Mouse (Mus musculus) hindbrain, embryonic 15.5 days (tissue): ENCODE results near the gene Aagab. TPM values are rescaled to one million over a fixed set of nuclear protein-coding genes. Genes with fewer than 3 reads are reported as not detected.
A peak's percentile ranks its signal among the peaks of the same experiment; 100 is the strongest.

Experiments
- ATAC-seq: fragments of 200-750 bp; cut with Nextera tagmentation; 2 replicates; pipeline ENCODE4 v1.8.0; 2017; ENCODE audit warnings: low read depth, moderate number of reproducible peaks, moderate TSS enrichment; ENCODE audit not compliant: low FRiP score
- H3K27ac ChIP-seq: fragments of 300-500 bp; sonication (generic); replicated peaks from 2 replicates; pipeline ENCODE4 v1.5.1; 2015; ENCODE audit warnings: mild to moderate bottlenecking, inconsistent platforms
- H3K27me3 ChIP-seq: fragments of 300-500 bp; sonication (generic); 2 replicates; pipeline ENCODE4 v1.6.1; 2015; ENCODE audit warnings: control low read depth, inconsistent platforms
- H3K36me3 ChIP-seq: fragments of 300-500 bp; sonication (generic); 2 replicates; pipeline ENCODE4 v1.6.1; 2015; ENCODE audit warnings: control low read depth, inconsistent platforms
- H3K4me1 ChIP-seq: fragments of 300-500 bp; sonication (generic); replicated peaks from 2 replicates; pipeline ENCODE4 v1.6.1; 2015; ENCODE audit warnings: control low read depth, inconsistent platforms
- H3K4me2 ChIP-seq: fragments of 300-500 bp; sonication (generic); 2 replicates; pipeline ENCODE4 v1.6.1; 2015; ENCODE audit warnings: moderate library complexity, mild to moderate bottlenecking, inconsistent platforms
- H3K4me3 ChIP-seq: fragments of 300-500 bp; sonication (generic); 2 replicates; pipeline ENCODE4 v1.5.1; 2015; ENCODE audit warnings: mild to moderate bottlenecking, inconsistent platforms
- H3K9ac ChIP-seq: fragments of 300-500 bp; sonication (generic); 2 replicates; pipeline ENCODE4 v1.6.1; 2015; ENCODE audit warnings: inconsistent platforms
- H3K9me3 ChIP-seq: fragments of 300-500 bp; sonication (generic); 2 replicates; pipeline ENCODE4 v1.6.1; 2016; ENCODE audit warnings: control low read depth, inconsistent platforms
- WGBS: fragments of 180-500 bp; shearing (Covaris S2); methylation state at CpG from one replicate; pipeline ENCODE4 v1.1.7; 2015; 5-methylcytosine and 5-hydroxymethylcytosine counted together
- polyA plus RNA-seq: library from polyadenylated mRNA; unstranded; fragments of >200 nt; fragmentation: Nextera tagmentation; extraction: Ambion mirVana; gene quantifications from 2 replicates; pipeline ENCODE4 v1.2.1, GENCODE M21; 2015

The Aagab gene
- polyA plus RNA-seq, 1 experiment from 2014 or later, result 64.0 TPM

- Histone ChIP-seq H3K9ac (no peak overlapping the region), H3K4me2 (no peak overlapping the region), H3K27ac (no peak overlapping the region), H3K4me1 (peaks cover 32% of the 10 kb centered on the region), H3K9me3 (no peaks in the 10 kb centered on the region), H3K36me3 (no peaks in the 10 kb centered on the region), H3K27me3 (no peaks in the 10 kb centered on the region), H3K4me3 (no peak overlapping the region)
- no peak for ATAC-seq
- WGBS, result 69% methylated on average over 8 of the region's 8 CpGs
These were observed 6.8 kb downstream of the Aagab start for GRCm38 (mm10) chr9:63609246-63609645.

GRCm38 (mm10) chr9:63609776-63610175 is 7.3 kb downstream of the Aagab start:
- Histone ChIP-seq H3K4me1 (peaks cover 32% of the 10 kb centered on the region), H3K4me2 (no peak overlapping the region), H3K27me3 (no peaks in the 10 kb centered on the region), H3K9ac (no peak overlapping the region), H3K27ac (no peak overlapping the region), H3K36me3 (no peaks in the 10 kb centered on the region), H3K9me3 (no peaks in the 10 kb centered on the region), H3K4me3 (no peak overlapping the region)
- WGBS, result 94% methylated on average over 2 of the region's 2 CpGs
- no peak for ATAC-seq

DNA sequence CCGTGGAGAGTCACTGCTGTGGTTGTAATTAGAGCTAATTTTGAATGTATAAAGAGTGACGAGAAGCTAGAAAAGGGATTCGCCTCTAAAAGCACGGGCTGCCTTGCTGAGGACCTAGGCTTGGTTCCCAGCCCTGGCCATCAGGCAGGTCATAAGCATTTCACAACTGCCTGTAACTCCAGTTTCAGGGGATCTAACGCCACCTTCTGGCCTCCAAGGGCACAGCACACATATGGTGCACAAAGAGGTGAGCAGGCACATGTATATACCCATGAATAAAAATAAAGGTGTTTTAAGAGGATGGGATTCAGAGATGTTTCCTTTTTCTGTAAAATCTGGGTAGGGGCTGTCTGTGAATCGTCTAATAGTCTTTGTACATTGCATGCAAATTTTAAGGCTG is 7.8 kb downstream of the Aagab start:
- 85% methylated on average over 6 of the region's 6 CpGs for WGBS
- no peak for ATAC-seq
- H3K27ac ChIP-seq, result no peak overlapping the region

DNA sequence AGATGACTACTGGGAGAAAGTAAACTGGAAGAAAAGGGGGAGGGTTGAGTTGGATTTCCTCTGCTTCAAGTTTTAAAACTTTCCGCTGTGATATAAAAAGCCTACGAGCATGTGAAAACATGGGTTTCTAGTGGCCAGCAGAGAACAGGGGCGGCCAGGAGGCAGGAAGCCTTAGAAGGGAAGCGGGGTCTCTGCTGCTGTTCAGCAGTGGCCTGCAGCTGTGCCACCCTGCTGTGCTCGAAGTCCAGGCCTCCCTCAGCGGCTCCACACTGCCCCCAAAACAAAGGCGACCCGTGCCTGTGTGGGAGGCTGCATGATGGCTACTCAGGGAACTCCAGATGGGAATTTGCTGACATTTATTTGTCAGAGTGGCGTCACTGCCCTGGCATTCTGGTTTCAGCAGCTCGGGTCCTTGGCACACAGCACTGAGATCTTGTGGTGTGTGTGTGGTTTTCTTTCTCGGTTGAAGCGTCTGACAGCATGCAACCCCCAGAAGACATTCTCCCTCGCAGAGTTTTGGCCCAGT is 8.4 kb downstream of the Aagab start:
- H3K9me3 ChIP-seq, result no peaks in the 10 kb centered on the region
- H3K27me3 ChIP-seq, result no peaks in the 10 kb centered on the region
- ATAC-seq, result peak; percentile 54; the same call in 1 of the 2 replicates
- H3K27ac ChIP-seq, result peak overlapping the region; percentile 30
- H3K4me2 ChIP-seq, result peak overlapping the region; percentile 26; the same call in 1 of the 2 replicates
- H3K36me3 ChIP-seq, result no peaks in the 10 kb centered on the region
- no peak overlapping the region for H3K4me3 ChIP-seq
- H3K4me1 ChIP-seq, result peaks cover 32% of the 10 kb centered on the region
- WGBS, result 17% methylated on average over 13 of the region's 13 CpGs
- peak overlapping the region; percentile 25; the same call in 1 of the 2 replicates for H3K9ac ChIP-seq

More for the DNA sequence above, 7.8 kb downstream of the Aagab start:
- H3K9ac ChIP-seq, result no peak overlapping the region
- H3K9me3 ChIP-seq, result no peaks in the 10 kb centered on the region
- H3K36me3 ChIP-seq, result no peaks in the 10 kb centered on the region
- H3K4me3 ChIP-seq, result no peak overlapping the region
- no peaks in the 10 kb centered on the region for H3K27me3 ChIP-seq
- peaks cover 32% of the 10 kb centered on the region for H3K4me1 ChIP-seq
- no peak overlapping the region for H3K4me2 ChIP-seq

GRCm38 (mm10) chr9:63611967-63612366 is 9.5 kb downstream of the Aagab start:
- Histone ChIP-seq H3K9me3 (no peaks in the 10 kb centered on the region), H3K36me3 (peaks cover 4% of the 10 kb centered on the region; the same call in 1 of the 2 replicates), H3K27ac (no peak overlapping the region), H3K4me2 (no peak overlapping the region), H3K4me1 (peaks cover 32% of the 10 kb centered on the region), H3K27me3 (no peaks in the 10 kb centered on the region), H3K4me3 (no peak overlapping the region), H3K9ac (no peak overlapping the region)
- WGBS, result 72% methylated on average over 5 of the region's 5 CpGs
- ATAC-seq, result no peak

GRCm38 (mm10) chr9:63612565-63613515 is 10.4 kb downstream of the Aagab start:
- peak; percentile 78; the same call in 1 of the 2 replicates for ATAC-seq
- Histone ChIP-seq H3K9ac (no peak overlapping the region), H3K27me3 (no peaks in the 10 kb centered on the region), H3K4me3 (no peak overlapping the region), H3K9me3 (no peaks in the 10 kb centered on the region), H3K27ac (no peak overlapping the region), H3K4me1 (peaks cover 32% of the 10 kb centered on the region), H3K36me3 (peaks cover 13% of the 10 kb centered on the region), H3K4me2 (0 out of 2 replicates have a peak overlapping the region, but pooled peaks have one; percentile 11)
- WGBS, result 44% methylated on average over 16 of the region's 16 CpGs

DNA sequence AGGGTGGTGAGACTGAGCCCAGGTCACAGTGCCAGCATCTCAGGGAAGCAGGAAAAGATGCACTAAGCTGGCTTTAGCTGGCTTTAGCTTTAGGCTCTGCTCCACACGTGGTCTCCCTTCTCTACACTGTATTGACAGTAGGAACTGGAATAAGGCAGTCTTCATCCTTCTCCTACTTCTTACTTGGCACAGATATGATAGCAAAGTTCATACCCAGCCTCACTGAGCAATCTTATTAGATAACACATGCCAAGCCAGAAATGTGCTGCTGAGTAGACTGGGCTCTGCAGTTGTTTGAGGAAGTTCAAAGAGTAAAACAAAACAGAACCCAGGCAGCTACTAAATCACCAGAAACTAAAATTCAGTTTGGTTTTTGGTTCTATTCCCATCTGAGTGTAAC is 11.1 kb downstream of the Aagab start:
- 0 out of 2 replicates have a peak overlapping the region, but pooled peaks have one; percentile 11 for H3K4me2 ChIP-seq
- no peaks in the 10 kb centered on the region for H3K27me3 ChIP-seq
- H3K36me3 ChIP-seq, result peaks cover 18% of the 10 kb centered on the region
- H3K9me3 ChIP-seq, result no peaks in the 10 kb centered on the region
- H3K27ac ChIP-seq, result no peak overlapping the region
- 31% methylated on average over 1 of the region's 1 CpGs for WGBS
- no peak overlapping the region for H3K4me3 ChIP-seq
- peaks cover 32% of the 10 kb centered on the region for H3K4me1 ChIP-seq
- ATAC-seq, result 0 out of 2 replicates have a peak, but pooled peaks have one; percentile 8
- no peak overlapping the region for H3K9ac ChIP-seq

DNA sequence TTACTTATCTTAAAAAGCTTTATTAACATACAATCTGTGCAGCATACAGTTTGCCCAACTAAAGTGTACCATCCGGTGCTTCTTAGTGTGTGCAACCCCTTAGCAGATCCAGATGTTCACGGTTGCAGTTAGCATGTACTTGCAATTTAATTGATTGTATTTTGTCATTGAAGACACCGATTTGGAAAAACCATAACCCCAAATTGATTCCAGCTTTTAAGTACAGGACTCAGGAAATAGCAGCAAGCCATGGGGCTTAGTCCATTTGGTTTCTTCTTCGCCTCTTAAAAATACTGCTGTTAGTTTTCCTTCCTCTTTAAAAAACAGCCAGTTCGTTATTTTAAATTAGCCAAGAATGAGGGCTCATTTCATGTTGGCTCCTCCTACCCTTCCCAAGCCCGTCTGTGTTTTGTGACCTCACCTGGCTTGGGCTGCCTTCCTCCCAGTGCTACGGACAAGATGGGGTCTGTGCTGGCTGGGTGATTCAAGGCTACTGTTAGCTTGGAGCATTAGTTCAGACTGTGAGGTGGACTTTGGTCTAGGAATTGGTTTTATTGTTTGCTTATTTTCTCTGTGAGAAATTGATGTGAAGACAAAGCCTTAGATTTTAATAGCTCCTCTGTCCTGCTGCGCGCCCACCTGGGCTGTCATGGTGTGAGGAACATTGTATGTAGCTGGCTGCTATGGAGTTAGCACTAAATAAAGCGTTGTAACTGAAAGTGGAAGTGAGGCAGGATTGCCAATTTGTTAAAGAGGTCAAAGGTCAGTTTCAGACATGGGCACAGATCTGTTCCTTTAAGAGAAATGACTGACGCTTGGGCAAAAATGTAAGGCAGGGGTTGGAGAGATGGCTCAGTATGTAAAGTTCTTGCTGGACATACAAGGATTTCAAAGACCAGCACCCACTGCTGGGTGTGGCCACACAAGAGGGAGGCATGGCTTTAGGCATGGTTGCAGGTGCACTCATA is 11.8 kb downstream of the Aagab start:
- H3K4me1 ChIP-seq, result peaks cover 32% of the 10 kb centered on the region
- no peak overlapping the region for H3K27ac ChIP-seq
- H3K4me2 ChIP-seq, result no peak overlapping the region
- H3K9me3 ChIP-seq, result no peaks in the 10 kb centered on the region
- ATAC-seq, result no peak
- H3K9ac ChIP-seq, result no peak overlapping the region
- WGBS, result 86% methylated on average over 11 of the region's 11 CpGs
- H3K36me3 ChIP-seq, result peaks cover 26% of the 10 kb centered on the region
- no peak overlapping the region for H3K4me3 ChIP-seq
- H3K27me3 ChIP-seq, result no peaks in the 10 kb centered on the region

- no peak overlapping the region for H3K9ac ChIP-seq
- ATAC-seq, result no peak
These were observed 15.5 kb downstream of the Aagab start for GRCm38 (mm10) chr9:63617967-63618366.

DNA sequence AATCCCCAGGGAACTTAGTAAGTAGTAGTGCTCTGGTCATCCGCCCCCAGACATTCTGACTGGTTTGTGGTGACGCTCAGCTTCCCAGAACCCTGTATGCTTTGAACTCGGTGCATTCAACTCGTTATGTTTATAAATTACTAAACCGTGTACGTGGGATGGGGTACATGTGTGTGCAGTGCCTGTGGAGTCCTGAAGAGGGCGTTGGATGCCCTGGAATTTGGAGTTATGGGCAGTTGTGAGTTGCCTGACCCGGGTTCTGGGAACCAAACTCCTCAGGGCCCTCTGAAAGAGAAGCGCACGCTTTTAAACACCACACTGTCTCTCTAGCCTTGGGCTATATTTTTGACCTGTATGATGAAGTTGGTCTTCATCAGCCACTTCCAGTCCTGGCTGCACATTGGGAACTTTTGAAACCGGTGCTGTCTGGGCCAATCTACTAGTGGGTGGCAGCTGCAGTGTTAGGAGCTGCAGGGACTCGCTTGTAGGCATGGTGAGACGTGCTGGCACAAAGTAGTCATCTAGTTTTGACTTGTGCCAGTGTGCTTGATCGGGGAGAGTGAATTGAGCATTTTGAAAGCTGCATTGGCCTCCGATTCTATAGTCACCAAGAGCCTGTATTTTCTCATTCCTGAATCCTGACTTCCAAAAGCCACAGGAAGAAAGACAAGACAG is 21.6 kb downstream of the Aagab start:
- no peak overlapping the region for H3K9ac ChIP-seq
- H3K27ac ChIP-seq, result no peak overlapping the region
- no peak for ATAC-seq
- peaks cover 18% of the 10 kb centered on the region; the same call in 1 of the 2 replicates for H3K36me3 ChIP-seq
- no peaks in the 10 kb centered on the region for H3K27me3 ChIP-seq
- H3K4me1 ChIP-seq, result no peaks in the 10 kb centered on the region
- H3K4me2 ChIP-seq, result no peak overlapping the region
- H3K4me3 ChIP-seq, result no peak overlapping the region
- WGBS, result 83% methylated on average over 15 of the region's 15 CpGs
- H3K9me3 ChIP-seq, result no peaks in the 10 kb centered on the region

More at GRCm38 (mm10) chr9:63617967-63618366, 15.5 kb downstream of the Aagab start:
- Histone ChIP-seq H3K27ac (no peak overlapping the region), H3K36me3 (peaks cover 29% of the 10 kb centered on the region), H3K4me3 (no peak overlapping the region), H3K4me1 (peaks cover 10% of the 10 kb centered on the region), H3K9me3 (no peaks in the 10 kb centered on the region), H3K4me2 (no peak overlapping the region), H3K27me3 (no peaks in the 10 kb centered on the region)
- WGBS, result 99% methylated on average over 2 of the region's 2 CpGs
